Mouse (Mus musculus): ENCODE data around the gene Bid.

Gene Bid

DNA sequence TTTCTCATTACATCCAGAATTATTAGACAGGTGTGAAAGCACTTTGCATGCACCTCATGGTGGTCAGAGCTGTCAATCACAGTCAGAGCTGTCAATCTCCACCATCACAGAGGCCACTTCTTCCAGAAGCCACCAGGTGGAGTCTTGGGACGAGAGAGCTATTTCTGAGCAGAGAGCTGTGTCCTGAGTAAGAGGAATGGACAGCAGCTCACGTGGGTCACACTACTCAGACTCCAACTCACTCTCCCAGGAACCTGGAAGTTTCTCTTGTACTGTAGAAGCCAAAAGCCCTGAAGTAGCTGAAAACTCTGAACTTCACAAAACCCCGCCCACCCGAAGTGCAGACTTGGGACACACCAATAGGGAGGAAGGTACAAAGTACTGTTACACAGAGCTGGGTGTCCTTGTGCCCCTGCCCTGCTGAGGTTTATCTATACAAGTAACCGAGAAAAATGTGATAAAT lies 13.2 kb downstream of the Bid start:
- WGBS: 53% methylated on average over 5 of the region's 5 CpGs

- 93% methylated on average over 14 of the region's 14 CpGs for WGBS
Observed at GRCm38 (mm10) chr6:120901776-120902645, 14.6 kb downstream of the Bid start.

DNA sequence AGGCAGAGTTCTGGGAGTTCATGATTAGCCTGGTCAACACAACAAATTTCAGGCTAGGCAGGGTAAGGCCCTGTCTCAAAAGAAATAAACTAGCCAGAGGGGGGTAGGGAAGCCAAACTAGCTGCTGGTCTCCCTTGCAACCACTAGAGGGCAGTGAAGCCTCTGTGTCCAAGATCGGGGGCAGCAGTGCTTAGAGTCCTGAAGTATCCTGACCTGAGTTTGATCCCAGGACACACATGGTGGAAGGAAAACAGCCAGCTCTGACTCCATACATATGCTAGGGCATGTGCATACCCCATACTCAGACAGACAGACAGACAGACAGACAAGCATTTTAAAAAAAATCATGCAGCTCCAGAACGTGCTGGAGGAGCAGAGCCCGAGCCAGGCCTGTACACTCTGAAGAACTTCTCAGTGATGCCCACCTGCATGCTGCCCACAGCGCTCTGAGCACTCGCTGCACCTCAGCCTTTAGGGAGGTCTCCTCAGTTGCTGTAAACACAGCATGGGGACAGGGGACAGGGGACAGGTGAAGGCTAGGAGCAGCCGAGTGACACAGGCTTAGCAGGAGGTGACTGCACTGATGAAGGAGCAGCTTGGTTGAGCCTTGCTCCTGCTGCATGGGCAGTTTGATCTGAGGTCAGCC lies 18.3 kb downstream of the Bid start:
- 64% methylated on average over 6 of the region's 6 CpGs for WGBS

DNA sequence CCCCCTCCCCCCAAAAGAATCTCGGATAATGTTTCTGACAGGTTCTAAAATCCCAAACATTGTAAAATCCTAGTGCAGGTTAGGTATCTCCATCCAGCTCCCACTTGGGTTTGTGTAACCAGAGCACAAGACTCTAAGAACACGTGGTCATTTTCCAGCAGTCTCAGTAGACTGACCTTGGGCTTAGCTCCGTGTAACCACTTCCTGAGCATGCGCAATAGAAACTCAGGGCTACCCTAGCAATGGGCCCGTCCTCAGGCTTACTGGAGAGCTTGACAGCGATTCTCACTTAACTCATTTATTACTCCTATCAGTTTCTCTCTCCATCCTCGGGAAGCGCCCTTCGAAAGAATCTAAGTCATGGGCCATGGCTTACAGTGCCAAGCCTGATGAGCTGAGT lies 22.1 kb downstream of the Bid start:
- 93% methylated on average over 9 of the region's 9 CpGs for WGBS

DNA sequence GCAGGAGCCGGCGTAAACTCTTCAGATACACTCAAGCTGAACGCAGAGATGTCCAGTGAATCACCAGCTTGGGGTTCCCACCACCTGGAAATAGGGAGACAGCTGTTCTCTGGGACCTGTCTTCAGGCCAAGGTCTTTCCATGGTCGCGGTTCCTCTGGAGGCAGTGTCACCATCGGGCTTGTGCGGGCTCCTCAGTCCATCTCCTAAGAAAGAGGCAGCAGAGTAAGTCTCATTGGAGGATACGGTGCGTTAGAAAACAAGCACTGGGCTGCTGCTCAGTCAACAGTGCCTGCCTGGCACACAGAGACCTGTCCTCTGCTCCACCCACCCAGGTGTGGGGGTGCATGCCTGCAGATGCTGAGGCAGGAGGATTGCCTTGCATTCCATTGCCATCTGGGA lies 22.6 kb downstream of the Bid start:
- 92% methylated on average over 9 of the region's 9 CpGs for WGBS

- WGBS: 72% methylated on average over 17 of the region's 17 CpGs
Observed at GRCm38 (mm10) chr6:120886696-120887095, 30.0 kb downstream of the Bid start.

DNA sequence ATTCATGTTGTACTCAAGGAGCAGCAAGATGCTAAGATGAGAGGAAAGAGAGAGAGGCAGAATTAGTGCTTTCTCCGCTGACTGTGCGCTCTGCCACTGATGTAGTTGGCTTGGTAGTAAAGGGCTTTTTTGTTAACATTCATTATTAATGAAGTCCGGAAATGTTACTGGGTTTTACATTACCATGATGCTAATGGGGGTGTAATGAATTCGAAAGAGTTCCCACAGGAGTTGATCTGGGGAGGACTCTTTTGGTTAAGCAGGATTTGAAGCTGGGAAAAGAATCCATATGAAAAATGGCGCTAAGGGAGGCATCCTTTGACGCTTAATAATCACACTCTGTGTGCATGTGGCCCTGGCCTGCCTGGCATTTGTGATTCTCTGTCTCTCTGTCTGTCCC lies 32.2 kb downstream of the Bid start:
- WGBS: 82% methylated on average over 6 of the region's 6 CpGs

GRCm38 (mm10) chr6:120879046-120879445 lies 37.6 kb downstream of the Bid start:
- 77% methylated on average over 5 of the region's 5 CpGs for WGBS

DNA sequence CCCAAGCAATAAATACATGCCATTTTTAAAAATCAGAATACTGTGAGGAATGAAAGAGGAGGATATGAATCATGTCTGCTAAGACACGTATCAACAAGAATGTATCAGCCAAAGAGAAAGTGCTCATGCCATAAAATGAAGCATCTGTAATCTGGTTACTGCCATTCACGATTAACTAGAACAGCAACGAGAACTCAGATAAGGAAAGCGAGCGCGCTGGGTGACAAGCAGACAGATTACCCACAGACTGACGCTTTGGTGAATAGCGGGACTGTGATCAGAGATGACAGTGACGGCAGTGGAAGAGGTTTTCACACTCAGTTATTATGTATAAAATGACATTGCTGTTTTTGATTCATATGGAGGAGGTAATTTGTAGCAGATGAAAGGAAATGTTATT lies 42.8 kb downstream of the Bid start:
- 60% methylated on average over 9 of the region's 9 CpGs for WGBS

DNA sequence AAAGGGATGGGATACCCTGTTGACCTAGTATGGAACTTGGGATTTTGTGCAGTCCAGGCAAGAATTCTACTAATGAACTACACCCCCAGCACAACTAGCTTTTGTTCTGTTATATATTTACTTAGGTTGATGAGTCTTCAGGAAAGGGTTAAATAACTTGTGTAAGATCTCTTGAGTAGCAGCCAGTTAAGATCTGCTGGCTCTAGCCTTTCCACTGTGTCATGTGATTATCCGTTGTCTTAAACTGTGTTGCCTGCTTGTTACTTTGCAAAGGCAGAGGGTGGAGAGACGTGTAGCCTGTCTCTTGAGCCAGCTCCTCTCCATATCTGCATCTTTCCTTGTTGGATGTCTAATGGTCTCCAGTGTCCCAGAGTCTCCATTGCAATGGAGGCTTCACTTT lies 45.4 kb downstream of the Bid start:
- WGBS: 64% methylated on average over 2 of the region's 2 CpGs

DNA sequence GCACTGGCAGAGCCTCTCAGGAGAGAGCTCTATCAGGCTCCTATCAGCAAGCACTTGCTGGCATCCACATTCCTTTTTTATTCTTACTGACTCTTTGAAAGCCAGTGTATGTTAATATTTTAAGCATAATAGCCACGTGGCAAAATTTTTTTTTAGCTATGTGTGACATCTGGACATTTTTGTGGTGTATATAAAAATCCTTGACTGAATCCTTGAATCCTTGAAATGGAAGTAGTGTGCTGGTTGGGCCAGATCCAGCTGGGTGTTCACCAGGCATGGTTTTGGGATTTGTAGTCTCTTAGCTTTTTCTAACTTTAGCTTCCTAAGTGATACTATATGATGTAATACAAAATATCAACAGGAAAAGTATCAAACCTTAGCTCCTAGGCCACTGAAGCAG lies 47.8 kb downstream of the Bid start:
- 34% methylated on average over 1 of the region's 1 CpGs for WGBS

DNA sequence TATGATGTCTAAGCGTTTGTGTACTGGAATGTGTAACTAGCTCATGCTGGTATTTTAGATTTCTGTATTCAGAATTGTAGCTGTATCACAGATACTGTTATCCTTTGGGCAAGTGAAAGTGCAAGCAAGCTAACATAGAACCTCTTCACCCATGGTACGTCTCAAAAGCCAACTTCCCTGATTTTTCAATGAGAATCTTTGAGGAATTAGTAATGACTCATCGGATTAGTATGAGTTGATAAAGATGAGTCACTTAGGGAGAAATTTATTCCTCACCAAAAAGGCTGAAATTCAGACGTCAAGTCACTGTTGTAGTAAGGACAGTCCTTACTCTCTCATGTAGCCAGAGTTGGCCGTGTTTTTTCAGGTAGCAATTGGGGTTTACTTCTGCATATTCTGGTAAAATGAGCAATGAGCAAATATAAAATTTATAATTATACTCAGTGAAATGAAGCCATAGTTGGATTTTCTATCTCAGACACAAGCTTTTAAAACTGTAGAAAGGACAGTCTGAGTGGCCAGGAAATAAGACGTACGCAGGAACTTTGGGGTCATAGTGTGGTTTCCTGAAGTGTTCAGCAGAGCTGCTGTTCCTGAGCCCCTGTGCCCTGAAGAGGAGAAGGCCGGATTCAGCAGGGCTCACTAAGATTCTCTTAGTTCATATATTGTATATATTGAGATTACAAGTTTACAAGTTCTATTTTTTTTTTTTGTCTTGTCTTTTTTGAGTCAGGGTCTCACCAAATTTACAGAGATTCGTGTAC lies 50.4 kb downstream of the Bid start:
- 65% methylated on average over 9 of the region's 9 CpGs for WGBS

DNA sequence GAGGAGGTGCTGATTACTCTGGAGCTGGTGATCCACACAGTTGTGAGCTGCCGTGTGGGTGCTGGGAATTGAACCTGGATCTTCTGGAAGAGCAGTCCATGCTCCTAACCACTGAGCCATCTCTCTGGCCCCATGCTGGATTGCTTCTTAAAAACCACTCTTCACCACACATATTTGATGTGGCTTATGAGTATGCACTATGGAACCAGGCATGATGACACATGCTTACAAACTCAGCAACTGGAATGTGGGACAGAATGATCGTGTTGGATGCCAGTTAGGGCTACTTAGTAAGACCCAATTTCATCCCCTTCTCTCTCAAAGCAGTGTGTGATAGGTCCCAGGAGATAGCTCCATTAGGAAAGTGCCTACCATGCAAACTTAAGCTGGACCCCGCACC lies 56.6 kb downstream of the Bid start:
- 93% methylated on average over 3 of the region's 3 CpGs for WGBS

DNA sequence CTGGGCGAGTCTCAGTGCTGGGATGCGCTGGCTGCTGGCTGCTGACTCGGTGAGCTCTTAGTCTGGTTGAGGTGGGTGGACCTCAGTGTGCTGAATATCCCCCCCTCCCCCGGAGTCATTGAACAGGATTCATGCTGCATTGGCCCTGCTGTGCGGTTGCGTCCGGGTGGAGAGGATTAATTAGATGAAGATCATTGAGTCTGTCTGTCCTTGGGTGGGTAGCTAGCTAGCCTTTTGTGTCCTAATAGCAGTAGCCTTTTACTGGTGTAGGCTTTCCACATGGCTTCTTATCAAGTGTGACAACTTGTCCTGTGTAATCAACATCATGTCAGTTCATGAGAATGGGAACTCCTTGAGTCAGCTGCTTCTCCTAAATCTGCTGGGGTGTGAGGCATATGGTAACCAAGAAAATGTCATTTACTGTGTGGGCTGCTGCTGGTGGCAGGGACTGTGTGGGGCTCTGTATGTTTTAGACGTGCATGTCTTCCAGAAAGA lies 58.4 kb downstream of the Bid start:
- 41% methylated on average over 8 of the region's 8 CpGs for WGBS

DNA sequence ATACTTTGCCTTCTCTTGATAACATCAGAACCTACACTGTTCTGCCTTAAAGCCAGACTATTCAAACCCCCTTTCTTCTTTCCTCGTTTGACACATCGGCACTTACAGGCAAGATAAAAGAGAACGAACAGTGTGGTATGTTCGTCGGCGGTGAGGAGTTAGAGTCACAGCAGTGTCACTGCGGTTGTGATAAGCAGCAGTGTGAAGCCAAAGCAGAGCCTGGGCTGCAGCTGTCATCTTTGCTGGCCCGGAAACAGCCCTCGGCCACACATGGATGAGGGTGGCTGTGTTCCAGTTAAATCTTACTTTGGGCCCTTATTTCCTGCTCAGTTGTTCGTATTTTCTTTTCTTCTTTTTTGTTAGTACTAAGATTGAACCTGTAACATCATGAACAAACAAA lies 62.2 kb downstream of the Bid start:
- 66% methylated on average over 10 of the region's 10 CpGs for WGBS

Data from cerebral cortex, adult 2 months (tissue).